Mouse (Mus musculus): ENCODE results near the gene Xpo4.

The Xpo4 gene

DNA sequence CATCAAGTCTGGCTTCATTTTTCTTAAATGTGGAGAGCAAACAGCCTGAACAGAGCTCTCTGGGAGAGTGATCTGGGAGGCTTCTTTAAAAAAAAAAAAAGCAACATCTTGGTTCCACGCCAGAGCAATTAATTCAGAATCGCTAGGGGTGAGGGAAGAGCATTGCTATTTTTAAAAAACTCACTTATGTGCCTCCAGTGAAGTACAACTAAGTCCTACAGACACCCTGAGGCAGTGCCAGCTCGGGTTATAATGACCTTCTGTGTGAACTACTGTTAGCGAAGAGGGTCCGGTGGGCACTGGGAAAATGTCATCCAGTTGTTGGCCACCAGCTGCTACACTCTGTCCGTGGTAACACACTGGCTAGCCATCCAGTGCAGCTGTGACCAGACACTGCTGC, 129.6 kb downstream of the Xpo4 start:
- DNase-seq = peak; percentile 21 to 37

DNA sequence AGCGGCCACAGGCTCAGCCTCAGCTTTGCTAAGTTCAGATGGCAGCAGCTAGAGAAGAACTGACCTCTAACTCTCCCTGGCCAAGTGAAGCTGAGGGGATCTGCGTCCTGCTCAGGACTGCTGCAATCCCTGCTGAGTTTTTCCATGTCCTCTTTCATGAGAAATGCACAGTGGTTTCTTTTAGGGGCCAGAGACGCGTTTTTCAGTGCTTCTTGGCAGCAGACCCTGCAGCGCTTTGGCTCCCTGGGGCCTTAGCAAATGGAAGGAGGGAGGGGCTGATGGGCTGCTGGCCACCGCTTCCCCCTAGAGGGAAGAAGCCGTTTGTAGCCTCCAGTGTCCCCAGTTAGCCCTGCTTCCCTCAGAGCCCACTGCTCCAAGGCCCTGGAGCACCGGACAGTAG, 130.3 kb downstream of the Xpo4 start:
- peak; percentile 53 to 56 for DNase-seq

DNA sequence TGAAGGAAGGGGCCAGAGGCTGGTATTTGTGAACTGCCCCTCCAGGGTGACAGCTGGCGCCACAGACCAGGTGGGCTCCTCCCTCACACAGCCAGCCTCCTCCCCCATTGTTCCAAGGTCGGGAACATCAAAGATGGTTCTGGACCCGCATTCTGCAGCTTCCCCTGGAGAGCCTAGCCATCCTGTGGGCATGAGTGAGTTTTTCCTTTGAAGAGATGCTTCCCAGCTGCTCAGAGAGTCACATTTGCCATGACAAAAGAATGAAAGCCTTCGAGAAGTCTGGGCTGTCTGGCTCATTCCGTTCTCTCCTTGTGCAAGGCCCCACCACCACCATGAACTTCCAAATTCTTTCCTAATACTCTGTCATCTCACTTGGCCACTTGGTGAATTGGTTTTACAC, 130.9 kb downstream of the Xpo4 start:
- DNase-seq = no peak

DNA sequence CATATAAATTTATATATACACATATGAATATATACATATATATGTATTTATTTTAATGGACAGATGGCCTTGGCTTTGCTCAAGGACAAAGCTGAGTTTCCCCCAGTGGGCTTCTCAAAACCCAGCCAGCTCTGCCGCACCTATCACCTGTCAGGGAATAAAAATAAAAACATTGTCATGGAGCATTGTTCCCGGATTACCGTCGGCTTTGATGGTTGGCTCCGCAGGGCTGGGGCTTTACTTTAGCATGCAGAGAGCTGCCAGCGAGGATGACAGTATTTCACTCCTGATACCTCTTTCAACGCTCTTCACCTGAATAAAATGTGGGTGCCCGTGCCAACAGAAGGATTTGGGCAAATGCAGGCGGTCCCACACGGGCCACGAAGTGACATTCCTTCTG, 131.4 kb downstream of the Xpo4 start:
- no peak for DNase-seq

DNA sequence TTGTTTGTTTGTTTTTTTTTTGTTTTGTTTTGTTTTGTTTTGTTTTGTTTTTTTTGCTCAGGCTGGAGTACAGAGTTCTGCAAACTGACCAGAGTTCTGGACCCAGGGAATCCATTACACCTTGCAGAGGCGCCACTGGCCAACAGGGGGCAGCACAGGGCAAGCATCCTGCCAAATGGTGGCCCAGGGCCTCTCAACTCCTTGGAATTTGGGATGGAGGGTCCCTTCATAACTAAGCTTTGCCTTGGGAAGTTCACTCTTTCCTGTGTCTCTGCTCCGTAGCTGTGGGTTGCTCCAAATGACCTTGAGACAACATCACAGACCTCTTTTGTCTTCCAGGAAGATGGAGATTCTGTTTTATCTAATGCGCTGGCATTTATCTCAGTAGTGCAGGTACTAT, 132.0 kb downstream of the Xpo4 start:
- peak; percentile 58 to 74 for DNase-seq

DNA sequence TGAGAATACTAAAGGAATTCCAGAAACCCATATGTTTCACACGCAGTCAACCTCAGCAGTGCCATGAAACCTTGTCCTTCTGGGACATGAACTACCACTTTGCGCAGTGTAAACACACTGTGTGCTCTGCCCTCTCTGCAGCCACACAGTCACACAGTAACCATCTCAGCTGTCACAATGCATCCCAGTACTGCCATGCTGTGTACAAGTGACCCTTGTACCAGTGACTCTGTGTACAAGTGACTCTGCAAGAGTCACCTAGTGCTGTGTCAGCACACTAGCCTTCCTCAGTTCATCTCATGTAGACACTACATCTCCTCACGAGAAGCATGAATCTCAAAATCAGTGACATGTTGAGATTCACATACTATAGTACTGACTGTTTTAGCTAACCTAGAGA, 132.7 kb downstream of the Xpo4 start:
- no peak for DNase-seq

DNA sequence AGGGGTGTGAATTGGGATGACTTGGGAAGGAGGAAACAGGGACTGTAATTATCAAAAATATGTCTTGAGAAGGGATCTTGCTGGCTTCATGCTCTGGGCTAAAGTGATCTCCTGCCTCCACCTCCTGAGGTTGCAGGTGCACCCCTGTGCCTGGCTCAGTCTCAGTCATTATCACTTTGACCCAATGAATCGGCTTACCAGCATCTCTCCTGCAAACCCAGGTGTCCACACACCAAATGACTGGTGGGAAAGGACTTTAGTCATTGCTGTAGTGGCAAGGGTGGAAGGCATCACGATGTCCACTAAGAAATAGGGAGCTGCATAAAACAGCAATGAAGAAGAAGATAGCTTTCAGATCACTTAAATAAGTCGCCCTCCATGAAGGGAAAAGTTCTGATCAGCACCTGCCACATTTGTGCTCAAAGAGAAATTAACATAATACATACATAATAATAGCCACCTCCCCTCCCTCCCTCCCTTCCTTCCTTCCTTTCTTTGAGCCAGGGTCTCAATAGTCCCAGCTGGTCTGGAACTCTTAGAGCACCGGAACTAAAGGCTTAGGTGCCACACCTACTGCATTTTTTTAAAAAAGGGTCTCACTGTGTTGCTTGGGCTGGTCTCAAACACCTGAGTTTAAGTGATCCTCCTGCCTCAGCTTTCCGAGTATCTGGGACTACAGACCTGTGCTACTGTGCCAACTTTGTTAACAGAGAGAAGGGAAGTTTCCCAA, 135.3 kb downstream of the Xpo4 start:
- DNase-seq = no peak

DNA sequence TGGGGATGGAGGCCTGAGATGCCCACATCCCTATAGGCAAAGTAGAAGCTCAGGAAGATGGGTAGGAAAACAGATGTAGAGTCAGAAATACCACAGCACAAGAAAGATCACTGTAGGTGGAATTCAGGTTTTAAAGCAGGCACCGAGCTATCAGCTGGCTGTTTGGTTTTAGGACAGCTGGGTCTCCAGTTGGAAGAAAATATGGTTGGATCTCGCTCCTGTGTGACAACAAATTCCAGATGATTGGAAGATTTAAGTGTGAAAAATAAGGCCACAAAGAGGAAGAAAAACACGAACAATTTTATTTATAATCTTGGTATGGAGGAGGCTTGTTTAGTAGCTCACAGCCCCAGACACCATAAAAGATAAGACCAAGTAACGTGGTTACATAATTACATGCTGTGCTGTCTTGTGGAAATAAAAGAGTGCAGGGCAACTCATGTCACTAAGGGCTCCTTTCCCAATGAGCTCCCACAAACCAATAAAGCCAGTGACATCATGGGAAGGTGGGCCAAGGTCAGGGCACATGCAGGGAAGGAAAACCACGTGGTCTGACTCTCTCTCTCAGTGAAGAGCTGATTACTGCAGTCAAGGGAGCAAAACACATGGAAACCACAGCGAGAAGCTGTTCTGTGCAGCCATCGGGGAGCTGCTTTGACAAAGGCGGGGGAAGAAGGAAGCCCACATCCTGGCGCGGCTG, 136.0 kb downstream of the Xpo4 start:
- no peak for DNase-seq

DNA sequence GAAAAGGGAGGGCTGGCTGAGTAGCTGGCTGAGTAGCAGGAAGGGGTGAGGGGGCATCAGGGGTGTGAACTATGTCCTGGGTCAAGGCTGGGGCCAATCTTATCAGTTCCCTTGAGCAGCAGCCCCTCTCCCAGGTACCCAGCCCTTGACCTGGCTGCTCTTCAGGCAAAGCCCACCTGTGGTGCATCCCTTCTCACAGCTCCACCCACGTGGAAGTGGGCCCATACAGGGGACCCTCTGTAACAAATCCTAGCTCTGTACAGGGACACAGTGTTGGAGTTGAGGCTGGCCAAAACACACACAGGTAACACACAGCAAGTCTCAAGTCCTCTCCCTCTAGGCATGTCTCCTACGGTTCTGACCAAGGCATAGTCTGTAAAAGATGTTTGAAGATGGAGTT, 137.6 kb downstream of the Xpo4 start:
- DNase-seq = no peak

Data from cerebellum, adult 18-20 months (tissue).